Mouse (Mus musculus) ES-Bruce4 (cell line): ENCODE data around the gene Clic4. TPM values are rescaled to one million over a fixed set of nuclear protein-coding genes. Genes with fewer than 3 reads are reported as not detected.

Experiments
- H3K27ac ChIP-seq: 2 replicates; pipeline ENCODE4 v1.5.1; 2012; ENCODE audit warnings: low read length, inconsistent platforms; ENCODE audit not compliant: insufficient read depth
- H3K27me3 ChIP-seq: 2 replicates; pipeline ENCODE4 v1.6.1; 2012; ENCODE audit warnings: mild to moderate bottlenecking, low read length, inconsistent platforms; ENCODE audit not compliant: control insufficient read depth, poor library complexity, insufficient read depth, severe bottlenecking
- H3K36me3 ChIP-seq: 2 replicates; pipeline ENCODE4 v1.6.1; 2012; ENCODE audit warnings: inconsistent platforms, mild to moderate bottlenecking, low read length, moderate library complexity; ENCODE audit not compliant: control insufficient read depth, poor library complexity, insufficient read depth, severe bottlenecking
- H3K4me1 ChIP-seq: one replicate; pipeline ENCODE4 v1.8.1; 2011; ENCODE audit warnings: low read length; ENCODE audit not compliant: control insufficient read depth, insufficient read depth
- H3K4me3 ChIP-seq: 2 replicates; pipeline ENCODE4 v1.5.1; 2011; ENCODE audit warnings: low read depth, mild to moderate bottlenecking, low read length
- H3K9ac ChIP-seq: 2 replicates; pipeline ENCODE4 v1.6.1; 2012; ENCODE audit warnings: low read depth, mild to moderate bottlenecking, inconsistent platforms; ENCODE audit not compliant: poor library complexity, severe bottlenecking
- H3K9me3 ChIP-seq: replicated peaks from 2 replicates; pipeline ENCODE4 v1.6.1; 2012; ENCODE audit warnings: mild to moderate bottlenecking, low read length, inconsistent platforms; ENCODE audit not compliant: control insufficient read depth, poor library complexity, insufficient read depth, severe bottlenecking
- CTCF ChIP-seq: IDR thresholded peaks from one replicate; pipeline ENCODE4 v1.8.1; 2011; ENCODE audit warnings: low read depth, low read length
- EP300 ChIP-seq: IDR thresholded peaks from 2 replicates; pipeline ENCODE4 v1.6.1; 2011; ENCODE audit warnings: low read depth, low read length; ENCODE audit not compliant: insufficient read depth
- POLR2A ChIP-seq: IDR thresholded peaks from one replicate; pipeline ENCODE4 v1.8.1; 2011; ENCODE audit warnings: low read length; ENCODE audit not compliant: insufficient read depth
- polyA plus RNA-seq: library from polyadenylated mRNA; stranded (reverse); fragments of >200 nt; gene quantifications from 2 replicates; pipeline ENCODE4 v1.2.4, GENCODE M21; 2011; ENCODE audit warnings: low read depth; ENCODE audit not compliant: missing spikeins, insufficient read depth, insufficient read length

The Clic4 gene
- polyA plus RNA-seq, 1 experiment: 151 TPM

DNA sequence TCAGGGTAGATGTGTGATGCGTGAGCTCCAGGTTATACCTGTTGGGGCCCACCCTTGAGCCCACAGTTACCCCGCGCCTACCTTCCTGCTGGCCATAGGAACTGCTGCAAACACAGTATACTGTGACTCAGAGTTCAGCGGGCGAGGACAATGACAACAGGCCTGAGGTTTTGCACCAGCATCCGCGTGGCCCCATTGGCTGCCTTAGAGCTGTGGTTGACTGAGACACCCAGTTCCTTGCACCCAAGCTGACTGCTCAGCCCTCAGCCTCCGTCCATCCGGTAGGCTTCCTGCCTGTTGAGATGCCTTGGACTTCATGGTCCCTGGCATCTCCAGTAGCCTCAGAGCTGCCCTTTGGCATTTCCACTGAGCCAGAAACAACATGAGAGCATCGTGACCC lies 103.5 kb downstream of the Clic4 start:
- no peak overlapping the region for H3K27ac ChIP-seq
- H3K4me3 ChIP-seq: no peak overlapping the region
- no peaks in the 10 kb centered on the region for H3K27me3 ChIP-seq
- H3K9ac ChIP-seq: no peak overlapping the region
- no peaks in the 10 kb centered on the region for H3K9me3 ChIP-seq
- peaks cover 10% of the 10 kb centered on the region for H3K4me1 ChIP-seq
- no peaks in the 10 kb centered on the region for H3K36me3 ChIP-seq
- TF ChIP-seq CTCF: no peak
- no peak for TF ChIP-seq EP300
- no peak for TF ChIP-seq POLR2A

DNA sequence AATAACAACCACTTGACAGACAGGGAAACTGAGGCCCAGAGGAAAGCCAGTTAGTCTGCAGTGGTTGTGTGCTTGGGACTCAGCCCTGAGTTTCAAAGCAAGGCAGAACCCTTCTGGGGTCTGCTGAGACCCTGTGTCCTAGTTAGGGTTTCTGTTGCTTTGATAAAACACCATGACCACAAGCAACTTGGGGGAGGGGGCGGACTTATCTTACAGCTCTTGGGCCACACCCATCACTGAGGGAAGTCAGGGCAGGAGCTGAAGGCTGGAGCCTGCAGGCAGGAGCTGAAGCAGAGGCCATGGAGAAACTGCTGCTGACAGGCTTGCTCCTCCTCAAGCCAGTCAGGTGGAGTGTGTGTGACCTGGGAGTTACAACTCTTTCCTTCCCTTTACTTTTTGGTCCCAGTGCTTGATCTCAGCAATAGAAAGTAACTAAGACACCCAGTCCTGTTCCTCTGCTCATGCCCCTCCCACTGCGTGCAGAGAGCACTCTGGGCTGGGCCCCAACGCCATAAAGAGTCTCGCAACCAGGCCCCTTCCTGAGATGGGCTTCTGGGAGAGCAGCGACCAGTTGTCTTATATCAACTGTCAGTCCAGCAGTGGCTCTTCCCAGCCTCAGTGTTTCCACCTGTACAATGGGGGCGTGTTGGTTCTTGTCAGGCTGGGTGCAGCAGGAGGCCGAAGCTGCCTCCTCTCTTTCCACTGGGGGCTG lies 104.6 kb downstream of the Clic4 start:
- Histone ChIP-seq H3K9me3 (no peaks in the 10 kb centered on the region), H3K4me1 (peaks cover 10% of the 10 kb centered on the region), H3K27ac (no peak overlapping the region), H3K9ac (no peak overlapping the region), H3K27me3 (no peaks in the 10 kb centered on the region), H3K4me3 (no peak overlapping the region), H3K36me3 (no peaks in the 10 kb centered on the region)
- TF ChIP-seq EP300 (no peak), CTCF (no peak), POLR2A (no peak)

DNA sequence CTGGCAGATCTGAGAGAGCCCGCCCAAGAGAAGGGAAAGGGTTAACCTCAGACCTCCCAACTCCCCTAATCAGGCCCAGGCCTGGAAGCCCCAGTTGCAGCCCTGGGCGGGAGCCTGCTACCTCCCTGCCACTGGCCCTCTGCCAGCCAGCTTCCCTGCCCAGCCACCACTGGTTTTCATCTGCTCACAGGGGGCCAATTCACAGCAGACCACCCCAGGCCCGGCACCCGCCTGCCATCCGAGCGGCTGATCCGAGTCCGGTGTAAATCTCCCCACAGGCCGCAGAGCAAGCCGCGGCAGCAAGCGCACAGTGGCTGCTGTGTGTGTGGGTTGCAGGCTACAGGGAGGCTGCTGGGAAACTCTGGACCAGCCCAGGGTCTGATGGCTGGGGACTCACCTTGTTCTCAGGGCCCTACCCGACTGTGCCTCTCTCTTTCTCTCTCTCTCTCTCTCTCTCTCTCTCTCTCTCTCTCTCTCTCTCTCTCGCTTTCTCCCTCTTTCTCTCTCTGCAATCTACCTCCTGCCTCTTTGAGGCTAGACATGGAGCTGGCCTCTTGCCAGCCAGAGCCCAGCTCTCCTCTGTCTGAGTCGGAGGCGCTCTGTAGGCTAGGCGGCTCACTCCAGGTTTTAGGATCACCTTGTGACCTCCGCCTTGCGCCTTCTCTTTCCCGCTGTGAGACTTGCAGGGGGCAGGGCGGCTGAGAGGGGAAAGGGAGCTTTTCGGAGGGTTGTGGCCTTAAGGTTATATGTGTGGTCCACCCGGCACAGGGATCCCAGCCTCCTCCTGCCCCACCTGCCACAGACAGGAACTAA lies 106.0 kb downstream of the Clic4 start:
- TF ChIP-seq EP300 (0 out of 2 replicates have a peak, but pooled peaks have one; percentile 2), POLR2A (no peak), CTCF (no peak)
- H3K9me3 ChIP-seq: no peaks in the 10 kb centered on the region
- H3K4me3 ChIP-seq: peak overlapping the region; percentile 34
- H3K27me3 ChIP-seq: no peaks in the 10 kb centered on the region
- peak overlapping the region; percentile 36 for H3K9ac ChIP-seq
- H3K27ac ChIP-seq: no peak overlapping the region
- H3K4me1 ChIP-seq: peaks cover 10% of the 10 kb centered on the region
- H3K36me3 ChIP-seq: no peaks in the 10 kb centered on the region

DNA sequence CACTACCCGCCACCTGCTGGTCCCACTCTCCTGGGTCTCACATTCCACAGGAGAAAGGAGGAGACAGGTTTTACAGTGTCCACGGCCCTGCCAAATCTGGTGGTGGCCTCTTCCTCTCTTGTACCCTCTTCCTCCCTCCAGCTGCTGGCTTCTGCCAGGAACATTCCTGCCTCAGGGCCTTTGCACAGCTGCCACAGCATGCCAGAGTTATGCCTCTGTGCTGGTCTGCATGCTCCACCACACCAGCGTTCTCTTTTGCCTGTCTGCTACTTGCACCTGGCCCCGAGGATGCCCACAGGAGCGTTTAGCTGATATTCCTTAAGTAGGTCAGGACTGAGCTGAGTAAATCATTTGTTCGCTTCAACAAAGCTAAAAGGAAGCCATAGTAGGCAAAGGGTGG lies 106.9 kb downstream of the Clic4 start:
- no peak overlapping the region for H3K9ac ChIP-seq
- H3K4me1 ChIP-seq: peaks cover 10% of the 10 kb centered on the region
- no peak overlapping the region for H3K4me3 ChIP-seq
- no peaks in the 10 kb centered on the region for H3K36me3 ChIP-seq
- no peaks in the 10 kb centered on the region for H3K27me3 ChIP-seq
- no peak overlapping the region for H3K27ac ChIP-seq
- no peak for TF ChIP-seq CTCF
- no peak for TF ChIP-seq EP300
- no peak for TF ChIP-seq POLR2A
- no peaks in the 10 kb centered on the region for H3K9me3 ChIP-seq

Other genes starting within 250 kb of the Clic4 start
- 0.76 and 1.1 TPM in 2 replicates for gene Runx3, start 152.2 kb downstream of the Clic4 start, polyA plus RNA-seq
- 410 and 411 TPM in 2 replicates for gene Srrm1, start 80.5 kb upstream of the Clic4 start, polyA plus RNA-seq
- 2.3 TPM in 2 replicates for gene Ncmap, start 125.4 kb upstream of the Clic4 start, polyA plus RNA-seq
- gene Rcan3, start 161.0 kb upstream of the Clic4 start, polyA plus RNA-seq: 15.9 and 19.7 TPM in 2 replicates
- gene Stpg1, start 222.0 kb upstream of the Clic4 start, polyA plus RNA-seq: 0.79 and 1.8 TPM in 2 replicates
- 12.7 and 17.5 TPM in 2 replicates for gene Nipal3, start 222.2 kb upstream of the Clic4 start, polyA plus RNA-seq